Mouse (Mus musculus) midbrain, embryonic 11.5 days (tissue): ENCODE measurements around the gene Cept1. TPM values are rescaled to one million over a fixed set of nuclear protein-coding genes. Genes with fewer than 3 reads are reported as not detected.

Experiments used
- ATAC-seq: fragments of 200-750 bp; cut with Nextera tagmentation; 2 replicates; pipeline ENCODE4 v1.8.0; 2017; ENCODE audit warnings: moderate TSS enrichment, moderate library complexity; ENCODE audit not compliant: low FRiP score
- DNase-seq: peaks from one replicate; pipeline ENCODE4 v3.0.0; 2015; ENCODE audit warnings: low spot score; ENCODE audit errors: missing footprints
- H3K27ac ChIP-seq: fragments of 300-500 bp; sonication (generic); 2 replicates; pipeline ENCODE4 v1.5.1; 2014; ENCODE audit warnings: low read depth, low read length
- H3K27me3 ChIP-seq: fragments of 300-500 bp; sonication (generic); 2 replicates; pipeline ENCODE4 v1.6.1; 2014; ENCODE audit warnings: mild to moderate bottlenecking, low read length, moderate library complexity, mixed read lengths; ENCODE audit not compliant: control insufficient read depth, insufficient read depth
- H3K36me3 ChIP-seq: fragments of 300-500 bp; sonication (generic); 2 replicates; pipeline ENCODE4 v1.6.1; 2014; ENCODE audit warnings: mild to moderate bottlenecking, low read length, moderate library complexity, mixed read lengths; ENCODE audit not compliant: control insufficient read depth, insufficient read depth
- H3K4me1 ChIP-seq: fragments of 300-500 bp; sonication (generic); 2 replicates; pipeline ENCODE4 v1.6.1; 2014; ENCODE audit warnings: low read length; ENCODE audit not compliant: control insufficient read depth, insufficient read depth
- H3K4me2 ChIP-seq: fragments of 300-500 bp; sonication (generic); 2 replicates; pipeline ENCODE4 v1.6.1; 2014; ENCODE audit warnings: mild to moderate bottlenecking, moderate library complexity
- H3K4me3 ChIP-seq: fragments of 300-500 bp; sonication (generic); 2 replicates; pipeline ENCODE4 v1.5.1; 2014; ENCODE audit warnings: low read depth, low read length
- H3K9ac ChIP-seq: fragments of 300-500 bp; sonication (generic); 2 replicates; pipeline ENCODE4 v1.6.1; 2014; ENCODE audit warnings: low read length
- H3K9me3 ChIP-seq: fragments of 300-500 bp; sonication (generic); 2 replicates; pipeline ENCODE4 v1.6.1; 2016; ENCODE audit warnings: low read length; ENCODE audit not compliant: control insufficient read depth
- WGBS: fragments of 180-500 bp; shearing (Covaris S2); extraction: QIAGEN DNeasy Blood & Tissue Kit; methylation state at CpG from one replicate; pipeline ENCODE4 v1.1.7; 2014; 5-methylcytosine and 5-hydroxymethylcytosine counted together
- polyA plus RNA-seq: library from polyadenylated mRNA; unstranded; fragments of >200 nt; fragmentation: Nextera tagmentation; extraction: Ambion mirVana; gene quantifications from 2 replicates; pipeline ENCODE4 v1.2.1, GENCODE M21; 2014

Gene Cept1
- polyA plus RNA-seq, 1 experiment from 2014 or later: 44.9 TPM

DNA sequence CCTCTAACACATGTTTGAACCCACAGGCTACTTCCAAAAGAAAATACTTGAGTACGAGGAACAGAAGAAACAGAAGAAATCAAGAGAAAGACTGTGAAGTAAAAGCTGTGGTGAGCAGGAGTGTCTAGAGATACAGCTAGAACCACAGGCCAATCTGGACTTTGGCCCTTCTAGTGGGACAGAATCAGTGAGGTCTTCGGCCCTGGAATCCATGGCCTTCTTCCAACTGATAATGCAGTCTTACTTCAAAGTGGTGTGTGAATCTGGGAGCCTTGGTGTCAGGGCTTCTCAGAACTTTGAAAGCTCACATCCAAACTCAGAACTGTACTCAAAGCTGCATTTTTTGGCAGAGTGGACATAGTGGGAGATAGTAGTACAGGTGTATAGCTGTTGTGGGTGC lies 47.1 kb downstream of the Cept1 start:
- no peaks in the 10 kb centered on the region for H3K4me1 ChIP-seq
- no peaks in the 10 kb centered on the region for H3K27me3 ChIP-seq
- H3K9me3 ChIP-seq: no peaks in the 10 kb centered on the region
- 89% methylated on average over 2 of the region's 2 CpGs for WGBS
- ATAC-seq: no peak
- no peak overlapping the region for H3K27ac ChIP-seq
- H3K36me3 ChIP-seq: no peaks in the 10 kb centered on the region
- no peak overlapping the region for H3K9ac ChIP-seq
- H3K4me3 ChIP-seq: no peak overlapping the region
- no peak for DNase-seq
- H3K4me2 ChIP-seq: no peak overlapping the region

DNA sequence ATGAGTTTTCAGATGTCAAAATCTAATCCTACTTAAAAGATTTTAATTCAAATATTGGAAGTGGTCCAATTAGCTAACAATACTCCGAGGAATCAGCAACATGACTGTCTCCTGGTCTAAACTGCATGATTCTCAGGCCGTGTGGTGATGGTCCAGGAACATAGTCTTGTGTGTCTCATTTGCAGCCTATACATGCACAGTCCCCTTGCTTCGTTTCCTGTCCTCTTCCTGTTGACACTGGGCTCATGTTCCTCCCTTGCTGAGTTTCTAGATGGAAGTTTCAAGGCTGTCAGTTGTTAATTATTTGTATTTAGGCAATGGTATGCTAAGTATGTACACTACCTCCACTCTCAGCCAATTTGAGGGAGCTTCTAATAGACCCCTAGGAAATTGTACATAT lies 50.6 kb downstream of the Cept1 start:
- WGBS: 79% methylated on average over 3 of the region's 3 CpGs
- Histone ChIP-seq H3K4me1 (no peaks in the 10 kb centered on the region), H3K36me3 (no peaks in the 10 kb centered on the region), H3K27ac (no peak overlapping the region), H3K9ac (no peak overlapping the region), H3K9me3 (no peaks in the 10 kb centered on the region), H3K4me3 (no peak overlapping the region), H3K4me2 (no peak overlapping the region), H3K27me3 (no peaks in the 10 kb centered on the region)
- DNase-seq (no peak), ATAC-seq (no peak)

DNA sequence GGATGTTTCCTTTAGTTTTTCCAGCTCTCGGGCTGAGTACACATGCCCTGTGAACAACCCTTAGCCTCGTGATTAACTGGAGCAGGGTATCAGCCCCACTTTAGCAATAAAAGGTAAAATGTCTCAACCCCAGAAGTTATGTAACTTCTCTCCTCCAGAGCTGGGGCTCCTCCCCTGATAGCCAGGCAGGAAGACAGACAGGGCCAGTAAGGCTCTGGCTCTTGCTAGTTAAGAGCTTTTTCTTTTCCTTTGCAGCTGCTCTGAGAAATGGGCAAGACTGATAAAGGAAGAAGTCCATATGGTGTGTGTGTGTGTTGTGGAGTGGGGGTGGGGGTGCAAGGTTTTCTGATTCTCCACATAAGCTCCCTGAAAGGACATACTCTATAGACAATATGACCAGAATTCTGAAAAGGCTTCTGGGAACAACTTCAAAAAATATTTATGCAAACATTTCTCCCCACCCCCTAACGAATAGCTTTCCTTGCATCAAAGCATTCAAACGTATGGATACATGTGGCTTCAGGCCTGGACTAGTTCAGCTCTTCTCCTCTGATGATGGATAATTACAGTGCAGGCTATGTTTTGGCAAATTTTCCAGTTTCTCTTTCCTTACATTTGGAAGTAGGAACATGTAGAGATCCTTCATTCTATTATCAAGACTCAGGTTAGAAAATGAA lies 51.4 kb downstream of the Cept1 start:
- Histone ChIP-seq H3K9ac (no peak overlapping the region), H3K4me3 (no peak overlapping the region), H3K9me3 (no peaks in the 10 kb centered on the region), H3K4me1 (no peaks in the 10 kb centered on the region), H3K27me3 (no peaks in the 10 kb centered on the region), H3K27ac (no peak overlapping the region), H3K36me3 (no peaks in the 10 kb centered on the region), H3K4me2 (no peak overlapping the region)
- 79% methylated on average over 4 of the region's 4 CpGs for WGBS
- ATAC-seq: no peak
- DNase-seq: no peak

DNA sequence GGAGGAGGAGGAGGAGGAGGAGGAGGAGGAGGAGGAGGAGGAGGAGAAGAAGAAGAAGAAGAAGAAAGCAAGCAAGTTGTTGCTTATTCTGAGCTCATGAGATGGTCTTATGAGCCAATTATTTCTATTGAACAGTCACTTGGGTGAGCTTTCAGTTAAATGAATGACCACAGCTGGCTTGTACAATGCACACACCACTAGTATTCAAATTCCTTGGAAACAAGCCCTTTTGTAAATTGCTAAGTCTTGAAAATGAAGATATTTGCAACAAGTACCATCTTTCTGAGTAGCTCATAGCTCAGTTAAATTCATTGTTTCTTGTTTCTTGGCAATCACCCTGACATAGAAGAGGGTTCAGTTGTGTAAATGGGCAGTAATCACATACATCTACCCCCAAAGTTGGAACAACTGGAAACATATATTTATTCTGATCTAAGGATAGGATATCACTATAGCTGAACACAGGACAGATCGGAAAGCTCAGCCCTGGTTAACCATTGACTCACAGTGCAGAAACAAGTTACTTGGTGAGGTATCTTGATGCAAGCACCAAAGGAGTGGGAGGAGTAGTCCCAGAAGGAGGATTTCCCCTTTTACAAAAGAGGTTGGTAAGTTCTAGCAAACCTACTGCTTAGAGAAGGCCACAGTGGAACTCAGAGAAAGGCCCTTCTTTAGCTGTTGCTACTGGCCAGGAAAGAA lies 52.1 kb downstream of the Cept1 start:
- H3K4me3 ChIP-seq: no peak overlapping the region
- H3K27ac ChIP-seq: no peak overlapping the region
- no peaks in the 10 kb centered on the region for H3K27me3 ChIP-seq
- no peaks in the 10 kb centered on the region for H3K9me3 ChIP-seq
- H3K4me1 ChIP-seq: no peaks in the 10 kb centered on the region
- WGBS: 98% methylated on average over 1 of the region's 1 CpGs
- no peak overlapping the region for H3K4me2 ChIP-seq
- DNase-seq (no peak), ATAC-seq (no peak)
- no peaks in the 10 kb centered on the region for H3K36me3 ChIP-seq
- no peak overlapping the region for H3K9ac ChIP-seq

DNA sequence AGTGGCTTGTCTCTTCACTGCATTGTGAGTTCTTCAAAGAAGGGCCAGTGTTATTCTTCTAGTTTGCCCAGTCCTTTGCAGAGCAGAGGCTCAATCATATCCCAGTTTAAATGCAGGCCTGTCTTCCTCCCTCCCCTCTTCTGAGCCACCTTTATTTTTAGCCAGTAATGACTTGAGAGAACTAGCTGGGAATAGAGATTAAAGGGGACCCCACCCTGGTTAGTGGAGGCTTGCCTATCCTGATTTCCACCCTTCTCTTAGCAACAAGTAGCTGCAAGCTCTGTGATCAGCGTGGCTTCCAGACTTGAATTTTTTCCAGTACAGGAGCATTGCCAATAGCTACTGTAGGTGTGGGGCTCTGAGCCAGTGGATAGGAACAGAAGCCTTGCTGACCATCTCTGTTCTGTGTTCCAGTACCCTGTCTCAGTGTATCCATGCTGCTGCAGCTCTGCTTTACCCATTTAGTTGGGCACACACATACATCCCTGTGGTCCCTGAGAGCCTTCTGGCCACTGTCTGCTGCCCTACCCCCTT lies 53.1 kb downstream of the Cept1 start:
- no peaks in the 10 kb centered on the region for H3K9me3 ChIP-seq
- H3K27me3 ChIP-seq: no peaks in the 10 kb centered on the region
- no peak overlapping the region for H3K27ac ChIP-seq
- H3K9ac ChIP-seq: no peak overlapping the region
- DNase-seq (no peak), ATAC-seq (no peak)
- WGBS: 85% methylated on average over 1 of the region's 1 CpGs
- H3K4me1 ChIP-seq: no peaks in the 10 kb centered on the region
- H3K4me3 ChIP-seq: no peak overlapping the region
- no peaks in the 10 kb centered on the region for H3K36me3 ChIP-seq
- H3K4me2 ChIP-seq: no peak overlapping the region

DNA sequence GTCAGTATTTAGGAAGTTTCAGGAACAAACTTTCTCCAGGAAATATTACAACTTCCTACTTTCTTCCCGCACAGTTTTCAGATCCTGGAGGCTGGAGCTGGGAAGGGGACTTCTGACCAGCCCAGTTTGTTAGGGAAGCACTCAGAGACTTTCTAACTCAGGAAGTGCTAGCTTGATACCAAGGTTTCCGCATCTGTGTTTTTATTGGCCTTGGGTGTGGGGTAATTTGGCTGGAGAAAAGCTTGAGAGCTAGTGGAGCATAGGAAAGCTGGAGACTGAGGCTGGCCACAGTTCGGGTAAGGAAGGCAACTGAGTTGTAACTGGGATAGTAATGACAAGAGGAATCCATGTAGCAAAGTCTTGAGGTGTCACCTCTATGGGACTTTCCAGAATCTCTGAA lies 53.7 kb downstream of the Cept1 start:
- no peak overlapping the region for H3K27ac ChIP-seq
- no peaks in the 10 kb centered on the region for H3K4me1 ChIP-seq
- ATAC-seq: no peak
- H3K36me3 ChIP-seq: no peaks in the 10 kb centered on the region
- H3K27me3 ChIP-seq: no peaks in the 10 kb centered on the region
- DNase-seq: no peak
- 91% methylated on average over 3 of the region's 3 CpGs for WGBS
- no peak overlapping the region for H3K4me2 ChIP-seq
- H3K9me3 ChIP-seq: no peaks in the 10 kb centered on the region
- H3K4me3 ChIP-seq: no peak overlapping the region
- no peak overlapping the region for H3K9ac ChIP-seq

DNA sequence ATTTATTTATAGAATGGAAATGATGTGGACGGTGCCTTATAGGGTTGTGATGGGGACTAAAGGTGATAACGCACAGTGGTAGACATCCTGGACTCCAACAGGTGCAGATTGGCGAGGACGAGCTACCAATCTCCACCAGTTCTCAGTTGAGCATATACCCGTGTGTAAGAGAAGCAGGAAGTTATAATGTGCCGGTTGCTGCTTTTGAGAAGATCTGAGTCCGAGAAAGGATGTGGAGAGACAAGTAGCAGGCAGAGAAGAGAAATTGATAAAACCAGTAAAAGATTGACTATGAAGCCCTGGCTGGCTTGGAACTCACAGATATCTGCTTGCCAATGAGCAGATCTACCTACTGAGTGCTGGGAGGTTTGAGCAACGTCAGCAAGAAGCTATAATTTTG lies 54.4 kb downstream of the Cept1 start:
- no peaks in the 10 kb centered on the region for H3K36me3 ChIP-seq
- no peak overlapping the region for H3K4me2 ChIP-seq
- DNase-seq (no peak), ATAC-seq (no peak)
- H3K27ac ChIP-seq: no peak overlapping the region
- H3K27me3 ChIP-seq: no peaks in the 10 kb centered on the region
- 92% methylated on average over 8 of the region's 8 CpGs for WGBS
- no peaks in the 10 kb centered on the region for H3K4me1 ChIP-seq
- H3K9me3 ChIP-seq: no peaks in the 10 kb centered on the region
- H3K9ac ChIP-seq: no peak overlapping the region
- H3K4me3 ChIP-seq: no peak overlapping the region

DNA sequence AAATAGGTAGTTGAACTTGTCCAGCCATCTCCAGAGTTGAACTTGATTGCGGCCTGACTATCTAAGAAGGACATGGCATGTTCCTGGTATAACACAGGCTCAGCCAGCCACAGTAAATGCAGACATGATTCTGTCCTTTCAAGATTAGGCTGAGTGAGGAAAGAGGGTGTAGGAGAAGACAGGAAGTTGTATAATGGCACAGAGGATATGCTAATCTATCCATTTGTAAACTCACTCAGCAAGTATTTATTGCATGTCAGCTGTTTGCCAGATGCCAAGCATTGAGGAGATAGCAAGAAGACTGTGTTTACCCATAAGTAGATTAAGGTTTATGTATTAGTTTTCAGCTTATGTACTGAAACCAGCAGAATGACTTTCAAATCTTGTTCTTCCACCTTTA lies 54.9 kb downstream of the Cept1 start:
- no peak overlapping the region for H3K4me3 ChIP-seq
- H3K27me3 ChIP-seq: no peaks in the 10 kb centered on the region
- WGBS: 92% methylated on average over 1 of the region's 1 CpGs
- H3K36me3 ChIP-seq: no peaks in the 10 kb centered on the region
- no peaks in the 10 kb centered on the region for H3K9me3 ChIP-seq
- no peaks in the 10 kb centered on the region for H3K4me1 ChIP-seq
- no peak for DNase-seq
- no peak overlapping the region for H3K27ac ChIP-seq
- no peak overlapping the region for H3K9ac ChIP-seq
- H3K4me2 ChIP-seq: no peak overlapping the region
- ATAC-seq: no peak

DNA sequence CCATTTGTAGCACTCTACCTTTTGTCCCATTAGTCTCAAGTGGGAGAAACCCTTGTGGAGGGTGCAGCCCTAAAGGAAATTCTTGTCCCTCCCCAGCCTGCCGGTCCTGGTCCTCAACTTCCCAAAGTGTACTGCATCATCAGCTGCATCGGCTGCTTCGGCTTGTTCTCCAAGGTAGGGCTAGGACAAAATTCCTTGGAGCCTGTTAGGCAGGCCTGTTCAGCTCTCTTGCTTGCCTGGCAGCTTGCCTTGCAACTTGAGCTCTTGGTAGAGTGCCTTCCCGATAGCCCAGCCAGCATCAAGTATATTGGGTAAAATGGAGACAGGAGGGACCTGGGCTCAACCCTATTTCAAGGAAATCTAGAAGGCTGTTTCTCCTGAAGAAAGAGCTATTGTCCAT lies 57.4 kb downstream of the Cept1 start:
- H3K27me3 ChIP-seq: no peaks in the 10 kb centered on the region
- ATAC-seq (no peak), DNase-seq (no peak)
- no peak overlapping the region for H3K4me2 ChIP-seq
- no peak overlapping the region for H3K9ac ChIP-seq
- no peak overlapping the region for H3K4me3 ChIP-seq
- no peaks in the 10 kb centered on the region for H3K9me3 ChIP-seq
- H3K4me1 ChIP-seq: no peaks in the 10 kb centered on the region
- WGBS: 82% methylated on average over 4 of the region's 4 CpGs
- no peaks in the 10 kb centered on the region for H3K36me3 ChIP-seq
- no peak overlapping the region for H3K27ac ChIP-seq
